Mouse (Mus musculus): Measurements from ENCODE around the gene Cd3g. TPM values are rescaled to one million over a fixed set of nuclear protein-coding genes. Genes with fewer than 3 reads are reported as not detected.

The Cd3g gene
- 696 TPM for polyA plus RNA-seq (2017; shearing (Covaris generic))

DNA sequence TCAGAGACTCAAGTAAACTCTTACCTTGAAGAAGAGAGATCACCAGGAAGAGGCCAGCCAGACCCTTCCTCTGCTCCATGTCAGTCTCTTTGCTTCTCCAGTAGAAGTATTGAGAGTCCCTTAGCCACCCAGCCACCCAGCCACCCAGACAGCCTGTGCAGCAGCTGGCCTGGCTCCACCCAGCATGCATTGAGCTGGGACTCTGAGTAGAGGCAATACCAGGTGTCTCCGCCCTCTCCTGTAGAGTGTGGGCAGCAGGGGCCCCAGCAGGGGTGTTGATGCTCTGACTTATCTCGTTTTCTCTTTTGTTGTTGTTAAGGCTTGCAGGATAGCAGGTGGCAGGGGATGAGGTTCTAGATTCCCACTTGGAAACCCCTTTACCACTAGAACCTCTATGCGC, at the start of gene Cd3g:
Gene Cd3g (minus strand): TSS at position 190 of the 400 bp plus-strand sequence.

DNA sequence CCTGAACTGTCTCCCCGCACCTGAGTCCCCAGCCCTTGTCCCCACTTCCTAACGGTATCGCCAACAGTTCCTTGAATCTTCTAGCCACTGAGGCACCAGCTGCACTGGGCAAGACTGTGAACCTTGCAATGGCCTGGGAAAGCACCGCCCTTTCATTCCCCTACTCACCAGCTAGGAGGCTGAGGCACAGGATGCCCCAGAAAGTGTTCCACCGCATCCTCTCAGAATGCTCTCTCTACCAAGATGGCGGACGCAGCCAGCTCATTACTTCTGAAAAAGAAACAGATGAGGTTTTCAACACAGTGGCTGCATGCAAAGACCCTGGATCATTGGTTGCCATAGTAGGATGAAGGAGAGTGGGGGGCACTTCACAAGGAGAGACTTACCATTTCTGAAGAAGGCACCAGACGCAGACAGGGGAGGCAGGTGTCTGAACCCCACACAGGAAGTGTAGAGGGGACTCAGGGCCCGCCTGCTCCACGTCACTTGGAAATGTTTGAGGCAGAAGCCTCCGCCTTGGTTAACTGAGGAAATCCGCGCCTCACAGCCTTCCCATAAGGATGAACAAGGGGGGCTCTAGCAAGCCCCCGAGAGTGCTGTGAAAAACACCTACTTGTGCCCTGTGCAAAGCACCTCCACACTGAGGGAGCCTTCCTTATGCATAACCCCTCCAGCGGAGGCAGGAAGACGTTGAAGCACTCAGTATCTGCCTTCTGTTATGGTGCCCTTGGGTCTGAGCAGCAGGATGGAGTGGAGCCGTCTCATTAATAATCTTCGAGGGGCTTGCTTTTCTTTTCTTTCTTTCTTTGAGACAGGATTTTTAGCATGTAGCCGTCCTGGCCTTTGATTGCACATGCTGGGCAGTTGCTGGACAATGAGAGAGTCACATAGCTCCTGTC, 29.2 kb upstream of the Cd3g start, which contains the start of gene Cd3e:
Gene Cd3e (minus strand): TSS at position 448 of the 899 bp plus-strand sequence.

DNA sequence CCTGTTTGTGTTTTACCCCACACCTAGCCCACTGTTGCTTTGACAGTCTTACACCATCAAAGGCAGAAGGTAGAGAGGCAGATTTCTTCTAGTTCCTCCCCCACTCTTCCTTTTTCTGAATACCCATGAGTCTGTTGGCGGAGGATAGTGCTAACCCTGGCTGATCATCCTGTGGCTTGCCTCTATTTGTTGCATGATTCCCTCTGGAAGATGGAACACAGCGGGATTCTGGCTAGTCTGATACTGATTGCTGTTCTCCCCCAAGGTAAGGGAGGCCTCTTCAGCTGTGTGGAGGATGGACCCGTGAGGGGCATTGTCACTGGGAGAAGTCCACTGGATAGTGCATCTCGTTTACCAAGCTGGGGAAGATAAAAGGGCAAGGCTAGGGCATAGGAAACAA, 1.4 kb upstream of the Cd3g start, which contains the start of gene Cd3d:
Gene Cd3d (plus strand): TSS at position 111 of the 400 bp plus-strand sequence.

DNA sequence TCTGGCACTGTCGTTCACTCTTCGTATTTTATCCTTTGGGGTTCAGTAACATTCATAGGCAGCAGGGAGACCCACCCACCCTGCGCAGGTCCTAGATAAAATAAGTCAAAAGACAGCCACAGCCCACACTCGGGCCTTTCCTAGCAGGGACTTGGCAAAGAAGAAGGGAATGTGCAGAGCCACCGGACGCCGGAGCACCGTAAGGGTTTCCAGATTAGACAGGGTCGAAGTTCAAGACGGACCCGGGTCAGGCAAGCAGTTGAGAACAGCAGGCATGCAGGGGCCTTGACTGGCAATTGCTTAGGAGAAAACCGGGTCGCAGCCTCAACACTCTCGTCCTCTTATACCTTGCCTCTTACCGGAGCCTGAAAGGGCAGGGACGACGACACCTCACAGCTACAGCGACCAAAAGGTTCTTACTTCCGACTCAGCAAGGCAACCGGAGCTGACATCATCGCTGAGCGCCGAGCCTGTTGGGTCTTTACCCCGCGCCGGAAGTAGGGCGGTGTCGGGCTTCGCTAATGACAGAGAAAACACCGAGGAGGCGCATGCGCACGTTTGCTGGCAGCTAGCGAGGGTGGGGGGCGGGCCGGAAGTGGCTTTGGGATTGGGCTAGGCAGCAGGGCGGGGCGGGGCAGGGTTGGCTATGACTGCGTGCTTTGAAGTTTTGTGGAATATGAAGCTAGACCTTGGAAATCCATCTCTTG, 15.0 kb downstream of the Cd3g start, which contains the start of gene Ube4a:
Gene Ube4a (minus strand): TSS at position 475 of the 707 bp plus-strand sequence.

DNA sequence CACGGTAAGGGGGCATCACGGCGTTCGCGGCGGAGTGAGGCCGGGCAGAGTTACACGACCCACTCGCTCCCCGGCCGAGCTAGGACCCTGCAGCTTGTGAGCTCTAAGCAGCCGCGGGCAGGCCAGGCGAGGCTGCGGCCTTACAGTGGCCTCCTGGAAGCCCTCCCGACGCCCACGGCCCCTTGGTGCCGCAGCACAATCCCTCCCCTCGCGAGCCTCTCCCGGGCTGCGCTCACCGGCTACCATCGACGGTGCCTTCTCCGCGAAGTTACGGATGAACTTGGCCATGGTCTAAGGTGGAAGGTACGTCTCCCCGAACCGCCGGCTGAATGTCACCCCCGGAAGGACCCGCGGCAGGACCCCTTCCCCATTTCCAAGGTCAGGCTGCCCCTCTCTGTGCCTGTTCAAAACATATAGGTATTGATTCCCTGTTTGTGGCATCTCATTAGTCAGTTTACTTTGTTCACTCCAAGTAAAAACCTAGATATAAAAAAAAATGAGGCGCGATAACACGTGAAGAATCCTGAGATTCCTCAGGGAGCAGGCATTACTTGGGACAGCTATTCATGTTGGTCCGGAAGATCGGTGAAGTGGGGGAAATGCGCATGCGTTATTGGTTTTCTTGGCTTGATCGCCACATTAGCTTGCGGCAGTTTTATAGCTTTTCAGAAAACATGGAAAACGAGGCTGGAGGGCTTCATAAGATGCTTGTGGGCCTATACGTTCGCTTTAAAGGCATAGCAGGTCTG, 59.7 kb downstream of the Cd3g start, which contains the start of gene Atp5l:
Gene Atp5l (minus strand): TSS at position 369 of the 749 bp plus-strand sequence.

Other genes starting within 250 kb of the Cd3g start
- 1.6 TPM for gene Phldb1, start 245.2 kb downstream of the Cd3g start, polyA plus RNA-seq (2017; shearing (Covaris generic))
- gene Arcn1, start 212.6 kb downstream of the Cd3g start, polyA plus RNA-seq (2017; shearing (Covaris generic)): 144 TPM
- 19.4 TPM for gene Ift46, start 212.5 kb downstream of the Cd3g start, polyA plus RNA-seq (2017; shearing (Covaris generic))
- gene Tmem25, start 181.1 kb downstream of the Cd3g start, polyA plus RNA-seq (2017; shearing (Covaris generic)): not detected
- not detected for gene Ttc36, start 177.4 kb downstream of the Cd3g start, polyA plus RNA-seq (2017; shearing (Covaris generic))
- 63.2 TPM for gene Kmt2a, start 99.1 kb downstream of the Cd3g start, polyA plus RNA-seq (2017; shearing (Covaris generic))
- gene Atp5l, start 59.7 kb downstream of the Cd3g start, polyA plus RNA-seq (2017; shearing (Covaris generic)): 258 TPM
- 37.5 TPM for gene Ube4a, start 14.8 kb downstream of the Cd3g start, polyA plus RNA-seq (2017; shearing (Covaris generic))
- gene Cd3d, start 1.4 kb upstream of the Cd3g start, polyA plus RNA-seq (2017; shearing (Covaris generic)): 496 TPM
- 852 TPM for gene Cd3e, start 29.2 kb upstream of the Cd3g start, polyA plus RNA-seq (2017; shearing (Covaris generic))
- gene Mpzl2, start 59.4 kb upstream of the Cd3g start, polyA plus RNA-seq (2017; shearing (Covaris generic)): not detected
- gene Mpzl3, start 74.8 kb upstream of the Cd3g start, polyA plus RNA-seq (2017; shearing (Covaris generic)): 38.9 TPM
- gene Jaml, start 98.8 kb upstream of the Cd3g start, polyA plus RNA-seq (2017; shearing (Covaris generic)): 19.8 TPM
- gene Scn2b, start 137.4 kb upstream of the Cd3g start, polyA plus RNA-seq (2017; shearing (Covaris generic)): 0.28 TPM
- gene Scn4b, start 158.0 kb upstream of the Cd3g start, polyA plus RNA-seq (2017; shearing (Covaris generic)): 0.32 TPM
- gene BC049352, start 201.6 kb upstream of the Cd3g start, polyA plus RNA-seq (2017; shearing (Covaris generic)): 0.35 TPM
- not detected for gene Tmprss4, start 223.7 kb upstream of the Cd3g start, polyA plus RNA-seq (2017; shearing (Covaris generic))

Data from effector memory CD4-positive, alpha-beta T cell, adult 7 months (primary cell).